Mouse (Mus musculus): Measurements from ENCODE around the gene Muc1.

Muc1 gene

DNA sequence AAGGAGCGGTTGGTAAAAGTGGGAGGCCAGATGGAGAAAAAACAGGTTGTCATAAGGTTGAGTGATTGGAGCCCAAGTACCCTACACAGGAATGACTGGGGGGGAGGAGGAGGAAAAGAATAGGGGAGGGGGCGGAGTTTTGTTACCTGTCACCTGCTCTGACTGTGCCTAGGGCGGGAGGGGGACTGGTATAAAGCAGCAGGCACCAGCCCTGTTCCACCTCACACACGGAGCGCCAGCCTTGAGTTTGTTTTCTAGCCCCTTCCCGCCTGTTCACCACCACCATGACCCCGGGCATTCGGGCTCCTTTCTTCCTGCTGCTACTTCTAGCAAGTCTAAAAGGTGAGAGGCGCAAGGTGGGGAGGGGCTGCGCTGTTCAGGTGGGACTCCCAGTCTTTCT, at the start of gene Muc1:
TSS of gene Muc1 (plus strand) at position 222 of the 400 bp plus-strand sequence.
- DNase-seq, result no peak

DNA sequence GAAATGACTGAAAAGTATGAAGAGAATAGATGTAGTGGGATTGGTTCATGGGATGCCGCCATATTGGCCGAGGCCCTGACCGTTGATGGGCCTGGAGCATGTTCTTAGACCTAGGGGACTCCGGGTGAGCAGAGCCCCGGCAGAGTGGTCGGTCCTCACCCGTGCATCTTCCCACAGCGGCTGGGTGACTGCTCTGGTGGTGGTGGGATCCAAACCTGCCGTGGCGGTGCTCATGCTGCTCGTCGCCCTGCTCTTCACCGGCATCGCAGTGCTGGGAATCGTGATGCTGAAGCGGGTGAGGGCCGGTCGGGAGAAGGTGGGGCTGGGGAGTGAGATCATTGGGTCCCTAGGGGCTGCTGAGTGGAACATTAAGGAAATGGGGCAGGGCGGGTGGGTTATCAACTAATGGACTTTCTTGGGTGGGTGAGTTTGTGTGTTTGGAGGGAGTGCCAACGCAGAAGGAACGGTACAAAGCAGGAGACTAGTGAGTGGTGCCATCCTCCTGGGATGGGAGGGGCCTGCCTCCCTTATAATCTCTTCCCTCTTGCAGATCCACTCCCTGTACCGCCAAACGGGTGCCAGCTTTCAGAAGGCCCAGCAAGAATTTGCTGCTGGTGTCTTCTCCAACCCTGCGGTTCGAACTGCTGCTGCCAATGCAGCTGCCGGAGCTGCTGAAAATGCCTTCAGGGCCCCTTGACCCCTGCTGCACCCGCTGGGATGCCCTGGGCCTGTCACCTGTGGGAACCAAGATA, 46.9 kb upstream of the Muc1 start:
- DNase-seq, result no peak

DNA sequence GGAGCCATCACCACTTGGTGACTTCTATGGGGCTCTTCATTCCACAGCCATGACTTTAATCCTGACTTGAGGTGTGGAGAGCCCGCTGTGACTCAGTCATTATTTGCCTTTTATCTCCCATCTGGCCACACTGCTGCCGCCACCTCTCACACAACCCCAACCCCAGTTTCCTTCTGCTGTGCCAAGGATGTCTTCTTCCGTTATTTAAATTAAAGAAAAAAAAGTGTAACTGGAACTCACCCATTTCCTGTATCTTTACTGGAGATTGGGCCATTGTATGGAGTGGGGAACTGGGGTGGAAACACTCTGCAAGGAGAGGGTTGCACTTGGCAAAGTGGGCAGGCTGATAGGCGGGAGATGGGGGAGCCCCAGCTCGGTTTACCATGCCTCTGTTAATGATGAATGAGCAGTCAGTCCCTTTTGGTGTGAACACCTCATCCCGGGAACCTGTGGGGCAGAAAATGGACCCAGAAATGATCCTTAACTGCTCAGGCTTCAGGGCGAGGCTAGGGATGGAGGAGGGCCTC, 46.3 kb upstream of the Muc1 start:
- DNase-seq, result no peak

DNA sequence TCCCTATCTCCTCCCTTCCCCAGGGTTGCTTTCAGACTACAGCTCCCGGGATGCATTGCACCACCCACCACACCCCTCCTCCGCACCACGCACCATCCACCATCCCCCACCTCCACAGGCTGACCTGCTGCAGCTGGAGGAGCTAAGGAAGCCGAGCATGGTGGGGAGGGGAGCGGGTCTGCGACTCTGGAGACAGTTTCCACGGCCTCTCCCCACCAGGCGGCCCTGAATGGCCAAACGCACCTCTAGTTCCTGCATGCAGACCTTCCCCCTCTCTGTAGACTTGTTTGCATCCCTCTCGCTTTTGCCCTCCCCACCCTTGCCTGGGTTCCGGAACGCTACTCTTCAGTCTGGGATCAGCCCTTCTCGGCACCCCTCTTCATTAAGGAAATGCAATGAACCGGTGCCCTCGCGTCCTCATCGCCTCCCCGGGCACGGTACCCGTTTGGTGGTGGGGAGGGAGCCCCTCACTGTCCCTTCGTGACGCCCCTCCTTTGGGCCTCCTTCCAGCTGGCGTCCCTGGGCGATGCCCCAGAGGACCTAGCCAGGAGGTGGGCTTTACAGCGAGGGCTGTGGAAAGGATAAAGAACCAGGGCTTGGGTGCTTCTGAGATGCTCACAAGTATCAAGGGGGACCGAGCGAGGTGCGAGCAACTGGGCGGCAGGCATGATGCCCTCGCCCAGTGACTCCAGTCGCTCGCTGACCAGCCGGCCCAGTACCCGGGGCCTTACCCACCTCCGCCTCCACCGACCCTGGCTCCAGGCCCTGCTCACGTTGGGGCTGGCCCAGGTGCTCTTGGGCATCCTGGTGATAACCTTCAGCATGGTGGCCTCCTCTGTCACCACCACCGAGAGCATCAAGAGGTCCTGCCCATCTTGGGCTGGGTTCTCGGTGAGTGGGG, 45.5 kb upstream of the Muc1 start, which contains the start of gene Fam189b:
TSS of gene Fam189b (plus strand) at position 86 of the 901 bp plus-strand sequence.
- DNase-seq, result peak; percentile 93

DNA sequence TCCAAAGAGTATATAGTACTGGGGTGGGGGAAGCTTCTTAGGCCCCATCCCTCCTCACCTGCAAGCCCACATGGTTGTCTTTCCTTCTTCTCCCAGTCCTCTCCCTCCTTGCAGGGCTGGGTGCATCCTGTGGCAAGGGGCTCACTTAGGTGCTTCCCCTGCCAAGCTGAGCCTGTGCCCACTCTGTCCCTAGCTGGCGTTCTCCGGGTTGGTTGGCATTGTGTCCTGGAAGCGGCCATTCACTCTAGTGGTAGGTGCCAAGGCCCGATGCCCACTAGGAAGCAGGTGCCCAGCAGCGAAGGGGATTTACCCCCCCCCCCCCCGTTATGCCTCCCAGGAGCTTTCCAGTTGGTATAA, 44.9 kb upstream of the Muc1 start:
- DNase-seq, result no peak

DNA sequence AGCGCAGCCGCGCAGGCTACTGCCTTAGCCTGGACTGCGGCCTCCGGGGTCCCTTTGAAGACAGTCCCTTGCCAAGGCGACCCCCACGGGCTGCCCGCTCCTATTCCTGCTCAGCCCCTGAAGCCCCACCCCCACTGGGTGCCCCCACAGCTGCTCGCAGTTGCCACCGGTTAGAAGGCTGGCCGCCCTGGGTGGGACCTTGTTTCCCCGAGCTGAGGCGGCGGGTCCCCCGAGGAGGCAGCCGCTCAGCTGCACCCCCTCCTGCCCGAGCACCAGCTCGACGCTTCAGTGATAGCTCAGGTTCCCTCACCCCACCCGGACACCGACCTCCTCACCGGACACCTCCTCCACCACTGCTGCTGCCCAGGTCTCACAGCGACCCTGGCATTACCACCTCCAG, 41.7 kb upstream of the Muc1 start:
- DNase-seq, result no peak

DNA sequence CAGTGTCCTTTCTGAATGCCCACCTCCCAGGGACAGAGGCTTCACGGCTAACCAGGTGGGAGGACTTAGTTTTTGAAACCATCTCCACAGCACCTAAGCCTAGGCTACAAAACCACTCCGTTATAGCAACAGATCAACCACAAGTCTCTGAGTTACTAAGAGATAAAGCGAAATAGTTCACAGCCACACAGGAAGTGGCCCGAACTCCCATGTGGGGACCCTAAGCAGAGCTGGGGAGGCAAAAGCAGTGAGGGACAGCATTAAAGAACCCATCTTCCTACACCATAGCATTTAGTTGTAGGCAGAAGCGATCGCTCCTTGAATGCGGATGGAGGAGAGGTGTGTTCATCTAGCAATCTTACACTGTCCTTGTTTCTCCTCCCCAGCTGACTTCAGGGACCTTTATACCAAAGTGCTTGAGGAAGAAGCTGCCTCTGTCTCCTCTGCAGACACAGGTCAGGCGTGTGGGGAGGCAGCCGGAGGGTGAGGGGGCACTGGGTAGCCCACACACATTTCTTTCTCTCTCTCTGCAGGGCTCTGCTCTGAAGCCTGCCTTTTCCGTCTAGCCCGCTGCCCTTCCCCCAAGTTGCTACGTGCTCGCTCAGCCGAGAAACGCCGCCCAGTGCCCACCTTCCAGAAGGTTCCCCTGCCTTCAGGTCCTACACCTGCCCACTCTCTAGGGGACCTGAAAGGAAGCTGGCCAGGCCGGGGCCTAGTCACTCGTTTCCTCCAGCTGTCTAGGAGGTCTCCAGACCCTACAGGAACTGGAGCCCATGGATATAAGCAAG, 41.0 kb upstream of the Muc1 start:
- no peak for DNase-seq

DNA sequence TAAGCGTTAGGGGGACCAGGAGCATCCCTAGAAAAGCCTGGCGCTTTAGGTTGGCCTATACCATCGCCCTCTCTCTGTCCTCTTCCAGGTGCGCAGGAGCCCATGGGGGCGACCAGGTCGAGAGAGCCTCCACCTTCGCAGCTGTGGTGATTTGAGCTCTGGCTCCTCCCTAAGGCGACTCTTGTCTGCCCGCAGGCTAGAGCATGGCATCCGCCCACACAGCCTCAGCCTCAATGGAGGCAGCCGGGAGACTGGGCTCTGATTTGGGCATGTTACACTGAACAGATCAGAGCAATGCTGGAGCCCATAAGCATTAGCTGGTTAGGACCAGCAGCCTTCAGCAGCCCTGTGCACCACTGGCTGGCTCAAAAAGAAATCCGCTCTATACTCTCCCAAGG, 40.4 kb upstream of the Muc1 start:
- no peak for DNase-seq

DNA sequence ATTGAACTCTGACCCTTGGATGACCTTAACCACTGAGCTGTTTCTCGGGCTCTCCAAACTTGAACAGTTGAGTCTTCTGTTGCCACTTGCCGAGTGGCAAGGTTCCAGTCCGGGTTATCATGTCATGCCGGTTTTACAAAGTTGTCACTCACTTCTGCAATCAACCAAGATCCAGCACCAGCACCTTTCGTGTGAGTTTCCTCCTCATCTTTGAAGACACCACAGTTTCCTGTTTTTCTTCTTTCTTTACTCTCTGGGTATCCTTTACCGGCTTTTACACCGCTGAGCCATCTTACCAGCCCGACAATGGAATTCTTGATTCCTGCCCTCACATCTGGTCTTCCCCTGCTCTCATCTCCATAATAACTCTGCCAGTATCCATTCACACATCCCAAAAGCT, 38.4 kb upstream of the Muc1 start:
- no peak for DNase-seq

DNA sequence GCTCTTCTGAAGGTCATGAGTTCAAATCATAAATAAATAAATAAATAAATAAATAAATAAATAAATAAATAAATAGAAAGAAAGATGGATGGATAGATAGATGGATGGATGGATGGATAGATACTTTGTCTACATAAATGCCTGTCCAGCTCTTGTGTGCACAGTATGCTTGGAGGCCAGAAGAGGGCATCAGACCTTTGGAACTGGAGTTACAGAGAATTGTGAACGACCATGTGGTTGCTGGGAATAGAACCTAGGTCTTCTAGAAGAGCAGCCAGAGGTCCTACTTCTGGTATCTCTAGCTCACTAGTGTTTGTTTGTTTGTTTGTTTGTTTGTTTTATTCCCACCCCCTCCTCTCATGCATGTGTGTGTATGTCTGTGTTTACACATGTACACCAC, 35.5 kb upstream of the Muc1 start:
- DNase-seq, result no peak

DNA sequence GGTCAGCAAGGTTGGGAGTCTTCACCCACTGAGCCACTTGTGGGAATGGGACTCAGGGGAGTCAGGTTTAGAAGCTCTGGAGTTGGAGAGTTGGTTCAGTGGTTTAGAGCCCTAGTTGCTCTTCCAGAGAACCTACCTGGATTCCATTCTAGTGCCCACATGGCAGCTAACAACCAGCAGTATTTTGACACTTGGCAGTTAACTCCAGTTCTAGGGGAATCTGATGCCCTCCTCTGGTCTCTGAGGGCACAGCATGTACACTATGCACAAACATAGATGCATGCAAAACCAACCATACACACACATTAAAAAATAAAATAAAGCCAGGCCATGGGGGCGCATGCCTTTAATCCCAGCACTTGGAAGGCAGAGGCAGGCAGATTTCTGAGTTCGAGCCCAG, 35.0 kb upstream of the Muc1 start:
- no peak for DNase-seq

DNA sequence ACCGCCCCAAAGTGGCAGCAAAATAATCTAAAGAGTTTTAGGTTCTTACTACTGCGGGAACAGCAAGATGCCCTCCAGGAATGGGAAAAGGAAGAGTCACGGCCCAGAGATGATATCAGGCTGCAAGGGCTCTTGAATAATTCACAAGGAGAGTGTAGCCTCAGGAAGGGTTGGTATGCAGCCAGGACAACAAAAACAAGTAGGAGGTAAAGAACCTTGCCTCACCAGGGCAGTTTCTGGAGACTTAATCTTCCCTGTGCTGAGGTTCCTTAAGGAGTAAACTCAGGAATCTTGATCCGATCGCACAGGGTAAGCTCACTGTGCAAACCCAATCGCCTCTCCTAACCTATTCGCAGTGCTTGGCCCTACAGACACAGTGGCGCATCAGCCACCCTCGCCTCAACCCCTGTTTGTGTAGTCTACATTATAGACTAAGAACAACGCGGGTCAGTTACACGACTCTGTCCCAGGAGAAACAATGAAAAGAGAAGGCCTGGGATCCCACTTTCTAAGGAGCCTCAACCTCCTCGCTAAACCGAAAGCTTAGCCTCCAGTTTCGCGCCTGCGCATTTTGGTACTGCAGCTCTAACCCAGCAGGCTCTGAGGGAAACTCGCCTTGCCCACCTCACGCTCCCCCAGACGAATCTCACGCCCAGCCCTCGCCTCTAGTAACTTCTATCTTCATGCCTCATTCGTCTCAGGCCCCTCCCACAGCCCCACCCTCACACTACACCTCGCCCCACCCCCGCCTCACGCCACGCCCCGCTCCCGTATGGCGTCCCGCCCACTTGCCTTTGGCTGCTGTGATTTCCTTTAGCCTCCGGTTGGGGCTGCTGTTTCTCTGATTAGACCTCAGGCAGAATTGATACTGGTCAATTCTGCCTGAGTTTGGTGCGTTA, 32.6 kb upstream of the Muc1 start:
- DNase-seq, result peak; percentile 92

DNA sequence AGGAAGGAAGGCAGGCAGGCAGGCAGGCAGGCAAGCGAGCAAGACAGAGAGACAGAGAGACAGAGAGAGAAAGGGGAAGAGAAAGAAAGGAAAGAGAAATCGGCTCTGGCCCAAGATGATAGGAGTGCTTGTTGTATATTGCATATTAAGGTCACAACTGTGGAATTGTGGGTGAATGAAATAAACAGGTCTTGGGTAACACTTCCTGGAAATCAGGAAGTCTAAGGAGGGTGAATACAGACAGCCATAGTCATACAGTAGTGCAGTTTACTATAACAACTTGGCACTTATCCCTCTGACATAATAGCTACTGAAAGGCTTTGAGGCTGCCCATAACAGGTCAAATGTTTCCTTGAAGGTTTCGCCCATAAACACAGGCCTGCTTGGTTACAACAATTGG, 29.0 kb upstream of the Muc1 start:
- DNase-seq, result no peak

DNA sequence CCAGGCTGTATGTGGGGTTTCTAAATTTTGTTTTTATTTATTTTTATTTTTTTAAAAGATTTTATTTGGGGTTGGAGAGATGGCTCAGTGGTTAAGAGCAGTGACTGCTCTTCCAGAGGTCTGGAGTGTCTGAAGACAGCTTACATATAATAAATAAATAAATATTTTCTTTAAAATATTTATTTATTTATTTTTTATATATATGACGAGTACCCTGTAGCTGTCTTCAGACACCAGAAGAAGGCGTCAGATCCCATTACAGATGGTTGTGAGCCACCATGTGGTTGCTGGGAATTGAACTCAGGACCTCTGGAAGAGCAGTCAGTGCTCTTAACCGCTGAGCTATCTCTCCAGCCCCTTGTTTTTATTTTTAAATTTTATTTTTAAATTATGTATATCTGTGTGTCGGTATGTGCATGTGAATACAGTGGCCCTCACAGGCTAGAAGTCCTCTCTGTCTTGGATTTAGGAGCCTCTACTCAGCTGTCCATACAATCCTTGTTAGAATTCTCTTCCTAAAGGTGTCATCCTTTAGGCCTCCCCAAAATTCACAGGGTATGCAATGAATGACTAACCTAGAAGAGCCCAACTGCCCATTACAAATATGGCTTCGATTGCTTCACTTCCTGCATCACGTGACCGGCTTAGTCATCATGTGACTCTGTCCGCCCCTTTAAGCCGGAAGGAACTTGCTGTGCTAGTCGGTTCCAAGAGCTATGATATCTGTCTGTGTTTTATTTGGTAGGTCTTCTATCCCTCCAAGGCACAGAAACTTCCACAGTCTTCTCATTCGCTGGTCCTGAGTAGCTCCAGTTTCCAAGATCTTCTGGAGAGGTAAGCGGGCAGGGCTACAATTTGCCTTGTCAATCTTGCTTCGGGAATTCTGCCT, 26.4 kb upstream of the Muc1 start, which contains the start of gene Gba:
TSS of gene Gba (plus strand) at position 676 of the 889 bp plus-strand sequence.
- peak; percentile 88 for DNase-seq

DNA sequence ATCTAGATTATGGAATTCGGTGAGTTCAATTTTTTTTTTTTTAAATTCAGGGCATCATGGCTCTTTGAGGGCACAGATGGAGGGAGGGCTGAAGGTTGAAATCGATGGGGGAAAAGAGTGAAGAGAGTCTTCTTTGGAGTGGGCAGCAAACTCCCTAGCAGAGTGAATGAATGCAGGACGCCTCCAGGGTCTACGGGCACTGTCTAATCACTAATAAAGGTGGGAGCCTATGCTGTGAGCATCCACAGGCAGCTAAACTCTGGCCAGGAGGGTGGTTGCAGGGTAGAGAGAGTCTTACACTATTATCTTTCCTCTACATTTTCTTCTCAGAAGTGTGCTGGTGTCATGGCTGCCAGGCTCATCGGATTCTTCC, 25.7 kb upstream of the Muc1 start:
- DNase-seq, result no peak

DNA sequence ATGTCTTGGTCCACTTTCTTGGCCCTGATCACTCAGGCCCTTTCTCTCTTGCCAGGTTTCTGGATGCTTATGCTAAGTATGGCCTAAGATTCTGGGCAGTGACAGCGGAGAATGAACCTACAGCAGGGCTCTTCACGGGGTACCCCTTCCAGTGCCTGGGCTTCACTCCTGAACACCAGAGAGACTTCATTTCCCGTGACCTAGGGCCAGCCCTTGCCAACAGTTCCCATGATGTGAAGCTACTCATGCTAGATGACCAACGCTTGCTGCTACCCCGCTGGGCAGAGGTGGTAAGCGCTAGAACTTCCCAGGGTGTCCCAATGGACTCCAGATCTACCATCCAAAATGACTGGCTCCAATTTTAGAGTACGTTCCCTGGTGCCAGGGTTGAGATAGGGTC, 22.8 kb upstream of the Muc1 start:
- DNase-seq, result no peak

DNA sequence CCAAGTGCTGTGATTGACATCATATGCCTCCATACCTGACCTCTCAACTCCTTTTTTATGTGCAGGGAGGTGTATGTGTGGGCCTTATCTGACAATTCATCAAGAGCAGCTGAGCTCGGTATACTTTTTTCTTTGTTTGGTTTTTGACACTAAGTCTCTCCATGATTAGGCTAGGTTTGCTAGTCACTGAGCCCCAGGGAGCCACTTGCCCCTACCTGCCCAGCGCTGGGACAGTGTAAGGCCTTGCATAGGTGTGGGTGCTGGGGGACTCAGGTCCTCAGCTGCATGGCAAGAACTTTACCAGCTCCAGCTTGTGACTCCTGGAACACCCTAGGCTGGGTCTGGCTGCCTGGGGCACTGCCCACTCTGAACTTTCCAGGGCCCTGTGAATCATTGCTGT, 22.2 kb upstream of the Muc1 start:
- DNase-seq, result no peak

DNA sequence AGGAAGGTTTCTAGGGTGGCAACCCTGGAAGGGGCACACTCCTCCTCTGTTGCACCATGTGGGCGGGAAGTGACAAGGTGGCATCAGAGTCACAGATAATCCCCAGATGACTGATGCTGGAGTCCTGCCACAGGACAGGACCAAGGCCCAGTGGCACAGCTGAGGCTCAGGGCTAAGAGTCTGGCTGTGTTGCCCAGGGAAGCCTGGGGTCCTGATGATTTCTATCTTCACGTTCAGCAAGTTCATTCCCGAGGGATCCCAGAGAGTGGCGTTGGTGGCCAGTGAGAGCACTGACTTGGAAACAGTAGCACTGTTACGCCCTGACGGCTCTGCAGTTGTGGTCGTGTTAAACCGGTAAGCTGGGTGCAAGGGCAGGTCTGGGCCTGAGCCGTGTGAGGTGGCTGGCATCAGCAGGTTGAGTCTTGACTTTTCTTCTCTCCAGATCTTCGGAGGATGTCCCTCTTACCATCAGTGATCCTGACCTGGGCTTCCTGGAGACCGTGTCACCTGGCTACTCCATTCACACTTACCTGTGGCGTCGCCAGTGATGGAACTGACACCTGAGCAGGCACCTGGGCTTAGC, 20.7 kb upstream of the Muc1 start:
- DNase-seq, result no peak

DNA sequence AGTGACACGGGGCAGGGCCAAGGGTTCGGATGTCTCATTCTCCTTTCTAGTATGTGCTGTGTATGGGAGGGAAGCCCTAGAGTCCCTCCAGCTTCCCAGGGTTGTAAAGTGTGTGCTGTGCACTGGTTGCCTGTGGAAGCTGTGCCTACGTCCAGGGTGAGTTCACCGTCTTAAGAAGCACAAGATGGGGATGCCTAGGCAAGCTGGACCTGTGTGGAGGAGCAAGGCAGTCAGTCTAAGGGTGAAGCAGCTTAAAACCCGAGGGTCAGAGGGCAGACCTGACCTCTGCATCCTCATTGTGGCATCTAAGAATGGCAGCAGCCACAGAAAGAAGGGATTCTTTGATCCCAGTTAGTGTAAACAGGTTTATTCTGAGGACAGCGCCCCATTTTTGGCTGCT, 20.1 kb upstream of the Muc1 start:
- DNase-seq, result no peak

DNA sequence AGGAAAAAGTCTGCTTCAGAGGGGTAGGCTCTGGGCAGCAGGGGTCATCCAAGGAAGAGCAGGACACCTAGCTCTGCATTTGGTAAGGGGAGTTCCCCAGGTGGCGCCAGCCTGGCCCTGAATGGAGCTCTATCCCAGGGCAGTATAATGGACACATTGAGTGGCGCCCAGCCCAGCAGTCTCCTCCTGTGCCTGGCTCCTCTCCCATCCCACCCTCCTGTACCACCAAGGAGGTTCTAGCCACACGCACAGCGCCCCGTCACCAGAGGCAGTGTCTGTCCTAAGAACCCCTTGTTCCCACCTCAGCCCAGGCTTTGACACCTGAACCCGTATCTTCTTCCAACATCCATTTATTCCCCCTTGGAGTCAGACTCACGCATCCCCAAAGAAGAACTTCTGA, 19.1 kb upstream of the Muc1 start:
- no peak for DNase-seq

DNA sequence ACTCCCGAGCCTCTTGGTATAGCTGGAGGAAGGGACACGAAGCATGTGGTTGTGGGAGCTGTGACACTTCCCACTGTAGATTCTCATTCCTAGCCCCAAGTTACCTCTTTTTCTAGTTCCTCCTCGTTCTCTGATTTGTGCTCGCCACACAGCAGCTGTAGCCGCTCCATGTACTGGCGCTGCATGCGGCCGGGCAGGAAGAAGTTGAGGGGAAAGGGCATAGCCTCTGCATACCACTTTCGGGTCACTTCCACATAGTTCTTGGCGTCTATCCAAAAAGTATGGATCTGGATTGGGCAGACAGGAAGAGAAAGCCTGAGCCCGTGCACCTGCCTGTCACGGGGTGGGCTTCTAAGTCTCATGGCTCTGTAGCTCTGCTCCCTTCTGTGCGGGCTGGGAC, 18.7 kb upstream of the Muc1 start:
- no peak for DNase-seq
